Mouse (Mus musculus) c-Kit-negative CD71-positive TER-119-positive erythroid progenitor cells, embryonic 14.5 days (primary cell): ENCODE measurements around the gene Agap1.

Source experiments
- DNase-seq: peaks from one replicate; pipeline ENCODE4 v3.0.0-alpha.2; 2013; ENCODE audit warnings: low read depth, low spot score

The Agap1 gene

GRCm38 (mm10) chr1:89457126-89458031, 2.8 kb downstream of the Agap1 start:
- no peak for DNase-seq

- DNase-seq: no peak
Measured at GRCm38 (mm10) chr1:89461881-89462280, 7.3 kb downstream of the Agap1 start.

GRCm38 (mm10) chr1:89463138-89463537, 8.5 kb downstream of the Agap1 start:
- DNase-seq: no peak

- DNase-seq: no peak
Measured at GRCm38 (mm10) chr1:89465417-89466002, 10.9 kb downstream of the Agap1 start.

- no peak for DNase-seq
Measured at GRCm38 (mm10) chr1:89467321-89468069, 12.9 kb downstream of the Agap1 start.

- DNase-seq: no peak
Measured at GRCm38 (mm10) chr1:89468141-89468540, 13.5 kb downstream of the Agap1 start.

- DNase-seq: no peak
Measured at GRCm38 (mm10) chr1:89471430-89471829, 16.8 kb downstream of the Agap1 start.

- DNase-seq: no peak
Measured at GRCm38 (mm10) chr1:89471891-89472290, 17.3 kb downstream of the Agap1 start.

- no peak for DNase-seq
Measured at GRCm38 (mm10) chr1:89473946-89474345, 19.3 kb downstream of the Agap1 start.

GRCm38 (mm10) chr1:89474853-89475252, 20.2 kb downstream of the Agap1 start:
- no peak for DNase-seq

GRCm38 (mm10) chr1:89477033-89477432, 22.4 kb downstream of the Agap1 start:
- DNase-seq: no peak

GRCm38 (mm10) chr1:89478571-89479460, 24.2 kb downstream of the Agap1 start:
- no peak for DNase-seq

GRCm38 (mm10) chr1:89481154-89481553, 26.5 kb downstream of the Agap1 start:
- DNase-seq: no peak

GRCm38 (mm10) chr1:89482812-89483211, 28.2 kb downstream of the Agap1 start:
- DNase-seq: no peak

- no peak for DNase-seq
Measured at GRCm38 (mm10) chr1:89486891-89487290, 32.3 kb downstream of the Agap1 start.

- DNase-seq: no peak
Measured at GRCm38 (mm10) chr1:89489111-89489971, 34.7 kb downstream of the Agap1 start.

GRCm38 (mm10) chr1:89493177-89493576, 38.6 kb downstream of the Agap1 start:
- DNase-seq: no peak

- DNase-seq: no peak
Measured at GRCm38 (mm10) chr1:89494816-89495215, 40.2 kb downstream of the Agap1 start.

- no peak for DNase-seq
Measured at GRCm38 (mm10) chr1:89496204-89496603, 41.6 kb downstream of the Agap1 start.

GRCm38 (mm10) chr1:89500925-89501324, 46.3 kb downstream of the Agap1 start:
- DNase-seq: no peak
